Mouse (Mus musculus) bone marrow macrophage, adult 2 months (primary cell): ENCODE results near the gene Trim72. TPM values are rescaled to one million over a fixed set of nuclear protein-coding genes. Genes with fewer than 3 reads are reported as not detected.

Source experiments
- H3K27ac ChIP-seq: 2 replicates; pipeline ENCODE4 v1.5.1; 2012; ENCODE audit warnings: low read depth, low read length; ENCODE audit not compliant: insufficient read depth
- H3K4me1 ChIP-seq: 2 replicates; pipeline ENCODE4 v1.6.1; 2012; ENCODE audit warnings: low read length; ENCODE audit not compliant: control insufficient read depth, insufficient read depth
- H3K4me3 ChIP-seq: 2 replicates; pipeline ENCODE4 v1.5.1; 2012; ENCODE audit warnings: mild to moderate bottlenecking, low read length, moderate library complexity; ENCODE audit not compliant: insufficient read depth
- CTCF ChIP-seq: IDR thresholded peaks from 2 replicates; pipeline ENCODE4 v1.5.1; 2012; ENCODE audit warnings: low read depth, mild to moderate bottlenecking, low read length, moderate library complexity
- POLR2A ChIP-seq: IDR thresholded peaks from 2 replicates; pipeline ENCODE4 v1.6.1; 2012; ENCODE audit warnings: mild to moderate bottlenecking, low read depth, low read length, borderline replicate concordance
- polyA plus RNA-seq: library from polyadenylated mRNA; stranded (reverse); fragments of >200 nt; gene quantifications from 2 replicates; pipeline ENCODE4 v1.2.4, GENCODE M21; 2012; ENCODE audit not compliant: missing spikeins, insufficient read depth, insufficient read length

Gene Trim72
- polyA plus RNA-seq, 1 experiment, result not detected

DNA sequence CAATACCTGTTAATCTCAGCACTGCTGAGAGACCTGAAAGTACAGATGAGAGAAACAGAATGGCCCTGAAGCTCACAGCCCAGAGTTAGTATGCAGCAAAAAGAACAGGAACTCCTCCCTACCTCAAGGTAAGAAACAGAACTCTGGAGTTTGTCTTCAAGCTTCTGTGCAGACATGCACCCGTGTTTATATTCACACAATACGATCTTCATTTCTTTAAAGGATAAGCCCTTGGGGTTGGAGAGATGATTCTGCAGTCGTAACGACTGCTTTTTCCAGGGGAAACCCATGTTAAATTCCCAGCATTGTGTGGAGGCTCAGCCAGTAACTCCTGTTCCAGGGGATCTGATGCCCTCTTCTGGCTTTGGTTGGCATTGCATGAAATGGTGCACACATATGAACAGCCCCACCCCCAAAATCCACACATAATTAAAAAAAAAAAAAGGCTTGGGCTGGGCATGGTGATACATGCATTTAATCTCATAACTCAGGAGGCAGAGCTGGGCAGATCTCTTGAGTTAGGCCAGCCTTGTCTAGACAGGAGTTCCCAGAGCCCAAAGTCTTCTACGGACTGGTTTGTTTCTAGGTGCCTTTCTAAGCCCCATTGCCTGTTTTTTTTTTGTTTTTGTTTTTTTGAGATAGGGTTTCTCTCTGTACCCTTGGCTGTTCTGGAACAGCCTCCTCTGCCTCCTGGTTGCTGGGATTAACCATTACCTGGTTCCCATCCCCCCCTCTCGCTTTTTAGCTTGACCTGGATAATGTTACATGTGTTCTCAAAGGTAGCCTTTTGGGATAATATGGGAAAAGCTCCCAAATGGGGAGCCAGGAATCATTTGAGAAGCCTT is 11.9 kb upstream of the Trim72 start:
- no peak overlapping the region for H3K27ac ChIP-seq
- H3K4me3 ChIP-seq, result peak overlapping the region; percentile 80
- TF ChIP-seq CTCF (peak; percentile 33), POLR2A (no peak)
- peaks cover 8% of the 10 kb centered on the region for H3K4me1 ChIP-seq

DNA sequence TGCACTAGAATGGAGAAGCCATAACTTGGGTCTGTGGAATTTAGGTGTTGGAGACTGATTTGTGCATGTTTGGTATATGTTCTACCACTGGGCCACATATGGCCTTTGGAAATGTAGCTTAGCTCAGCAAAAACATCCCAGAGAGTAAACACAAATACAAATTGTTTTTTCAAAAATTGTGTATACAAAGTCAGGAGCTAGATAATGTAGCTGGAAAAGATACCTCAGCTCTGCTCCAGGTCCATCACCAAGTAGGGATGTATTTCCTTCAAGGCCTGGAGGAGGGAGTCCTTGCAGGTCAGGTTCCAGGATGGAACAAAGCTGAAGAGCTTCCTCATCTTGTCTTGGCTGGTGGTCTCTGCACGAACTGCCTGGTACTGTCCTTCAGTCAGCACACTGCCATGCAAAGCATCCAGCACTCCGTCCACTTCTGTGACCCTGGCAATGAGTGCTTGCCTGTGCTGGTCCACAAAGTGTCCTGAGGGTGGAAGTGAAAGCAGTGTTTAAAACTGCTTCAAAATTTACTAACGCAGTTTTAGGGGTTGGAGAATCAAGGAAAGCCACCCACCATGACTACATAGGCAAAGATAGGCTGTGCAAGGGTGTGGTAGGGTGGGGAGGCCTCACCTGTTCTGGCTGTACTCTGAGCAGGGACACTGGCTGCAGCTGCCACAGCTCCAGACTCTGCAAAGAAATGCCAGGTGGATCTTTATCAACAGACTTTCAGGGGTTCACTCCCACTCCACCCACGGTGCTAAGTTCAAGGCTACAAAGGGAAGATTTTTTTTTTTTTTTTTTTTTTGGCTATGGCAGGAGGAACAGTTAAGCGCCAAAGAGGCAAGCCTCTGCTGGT is 11.0 kb upstream of the Trim72 start:
- Histone ChIP-seq H3K4me3 (peak overlapping the region; percentile 80), H3K4me1 (peaks cover 12% of the 10 kb centered on the region), H3K27ac (peak overlapping the region; percentile 69)
- no peak for TF ChIP-seq CTCF

DNA sequence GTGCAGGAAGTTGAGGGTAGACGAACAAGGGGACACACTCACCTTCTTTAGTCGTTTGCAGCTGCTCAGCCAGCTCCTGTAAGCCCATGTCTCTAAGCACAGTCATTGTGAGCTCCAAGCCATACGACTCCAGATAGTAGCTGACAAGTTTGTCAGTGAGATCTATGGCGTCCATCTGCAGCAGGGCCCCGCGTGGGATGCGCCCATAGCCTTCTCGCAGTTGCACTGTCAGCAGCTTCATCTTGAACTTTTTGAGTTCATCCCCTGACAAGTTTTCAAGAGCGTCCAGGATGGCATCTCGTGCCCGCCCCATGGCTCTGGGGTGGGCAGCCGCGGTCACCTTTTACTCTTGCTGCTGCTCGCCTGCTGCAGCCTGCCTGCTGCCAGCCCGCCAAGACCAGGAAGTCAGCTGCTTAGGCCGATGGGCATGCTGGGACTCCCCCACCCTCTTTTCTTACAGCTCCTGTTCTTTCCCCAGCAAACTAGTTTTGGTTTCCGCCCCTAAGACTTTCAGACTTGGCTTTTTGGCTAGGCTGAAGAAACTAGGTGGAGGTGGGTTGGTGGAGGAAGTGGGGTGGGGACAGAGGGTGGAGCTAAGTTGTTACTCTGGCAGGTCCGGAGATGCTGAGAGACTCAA is 10.3 kb upstream of the Trim72 start, which contains the start of gene Pycard:
Pycard (minus strand) TSS at position 527 of the 637 bp plus-strand sequence.
- Histone ChIP-seq H3K4me1 (peaks cover 17% of the 10 kb centered on the region), H3K27ac (peak within 1 kb of the TSS; percentile 69), H3K4me3 (peak within 1 kb of the TSS; percentile 80)
- TF ChIP-seq CTCF, result no peak
- no peak for TF ChIP-seq POLR2A

DNA sequence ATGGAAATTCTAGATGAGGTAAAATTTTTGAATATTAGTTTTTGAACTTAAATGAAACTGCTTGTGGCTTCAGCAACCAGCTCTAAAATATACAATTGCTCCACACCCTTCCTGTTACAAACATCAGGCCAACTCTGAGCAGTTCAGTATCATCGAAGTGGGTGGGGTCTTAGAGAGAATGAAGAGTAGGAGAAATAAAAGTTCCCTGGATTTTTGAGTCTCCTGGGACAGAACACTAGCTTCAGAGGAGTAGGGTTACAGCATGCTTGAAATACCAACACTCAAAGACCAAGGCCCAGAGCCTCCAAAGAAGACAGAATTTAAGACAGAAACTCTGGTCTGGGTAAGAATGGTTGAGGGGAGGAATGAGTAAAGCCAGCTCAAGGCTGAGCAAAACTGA is 4.3 kb upstream of the Trim72 start:
- H3K4me1 ChIP-seq, result peaks cover 29% of the 10 kb centered on the region
- TF ChIP-seq CTCF (no peak), POLR2A (no peak)
- H3K27ac ChIP-seq, result no peak overlapping the region
- no peak overlapping the region for H3K4me3 ChIP-seq

DNA sequence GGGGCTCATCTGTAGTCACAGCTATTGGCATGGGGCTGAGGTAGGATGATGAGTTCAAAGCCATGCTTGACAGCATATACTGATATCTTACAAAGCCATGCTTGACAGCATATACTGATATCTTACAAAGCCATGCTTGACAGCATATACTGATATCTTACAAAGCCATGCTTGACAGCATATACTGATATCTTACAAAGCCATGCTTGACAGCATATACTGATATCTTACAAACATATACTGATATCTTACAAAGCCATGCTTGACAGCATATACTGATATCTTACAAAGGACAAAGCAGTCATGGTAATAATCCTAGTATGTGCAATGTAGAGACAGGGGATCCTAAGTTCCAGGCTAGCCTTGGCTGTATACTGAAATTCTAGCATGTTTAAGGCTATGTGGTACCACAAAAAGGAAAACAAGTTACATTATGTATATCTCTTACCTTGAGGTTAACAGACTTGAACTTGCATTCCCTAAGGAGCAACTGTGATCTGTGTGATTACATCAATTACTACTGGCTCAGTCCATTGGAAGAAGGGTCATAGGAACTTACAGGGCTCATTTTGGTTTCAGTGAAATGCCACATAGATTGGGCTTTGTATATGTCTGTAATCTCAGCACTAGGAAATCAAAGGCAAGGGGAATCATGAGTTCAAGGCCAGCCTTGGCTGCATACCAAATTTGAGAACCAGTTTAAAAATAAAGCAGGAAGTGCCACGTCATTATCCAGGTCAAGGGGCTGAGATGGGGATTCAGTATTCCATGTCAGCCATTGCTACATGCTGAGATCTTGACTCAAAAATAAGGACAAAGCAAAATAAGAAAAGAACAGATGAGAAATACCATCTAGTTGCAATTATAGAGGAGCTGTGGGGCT is 3.4 kb upstream of the Trim72 start:
- Histone ChIP-seq H3K27ac (no peak overlapping the region), H3K4me3 (no peak overlapping the region), H3K4me1 (peaks cover 29% of the 10 kb centered on the region)
- TF ChIP-seq POLR2A, result no peak
- no peak for TF ChIP-seq CTCF

DNA sequence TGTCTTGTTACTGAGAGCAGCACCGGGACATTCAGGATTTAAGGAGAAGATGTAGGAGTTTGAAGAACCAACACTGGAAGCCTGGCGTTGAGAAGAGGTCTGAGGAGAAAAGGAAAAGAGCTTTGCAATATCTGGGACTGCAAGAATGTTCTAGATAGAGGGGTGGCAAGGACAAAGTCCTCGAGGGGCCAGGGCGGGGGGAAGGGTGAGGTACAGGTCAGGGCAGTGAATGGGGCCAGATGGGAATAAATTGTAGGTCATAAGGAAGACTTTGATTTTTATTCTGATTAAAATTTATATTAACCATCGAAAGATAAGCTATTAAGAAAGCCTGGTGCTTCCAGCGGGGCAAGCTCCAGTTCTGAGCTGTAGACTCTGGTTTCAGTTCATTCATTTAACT is 651 bp upstream of the Trim72 start:
- Histone ChIP-seq H3K27ac (no peak overlapping the region), H3K4me1 (peaks cover 26% of the 10 kb centered on the region), H3K4me3 (no peak overlapping the region)
- no peak for TF ChIP-seq CTCF
- no peak for TF ChIP-seq POLR2A

DNA sequence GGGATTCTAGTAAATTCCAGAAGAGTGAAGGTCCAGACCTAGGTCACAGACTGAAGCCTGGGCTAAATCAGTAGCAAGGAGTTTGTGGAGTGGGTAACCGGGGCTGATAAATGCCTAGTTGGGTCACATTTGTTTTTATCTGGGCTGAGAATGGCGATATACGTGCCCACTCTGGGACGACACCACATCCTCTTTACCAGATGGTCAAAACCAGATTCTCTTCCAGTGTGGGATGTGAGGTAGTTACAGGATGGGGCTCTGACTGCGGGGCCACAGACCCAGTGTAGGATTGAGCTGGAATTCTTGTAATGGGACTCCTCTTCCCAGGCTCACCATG is 369 bp downstream of the Trim72 start:
- H3K27ac ChIP-seq, result no peak overlapping the region

DNA sequence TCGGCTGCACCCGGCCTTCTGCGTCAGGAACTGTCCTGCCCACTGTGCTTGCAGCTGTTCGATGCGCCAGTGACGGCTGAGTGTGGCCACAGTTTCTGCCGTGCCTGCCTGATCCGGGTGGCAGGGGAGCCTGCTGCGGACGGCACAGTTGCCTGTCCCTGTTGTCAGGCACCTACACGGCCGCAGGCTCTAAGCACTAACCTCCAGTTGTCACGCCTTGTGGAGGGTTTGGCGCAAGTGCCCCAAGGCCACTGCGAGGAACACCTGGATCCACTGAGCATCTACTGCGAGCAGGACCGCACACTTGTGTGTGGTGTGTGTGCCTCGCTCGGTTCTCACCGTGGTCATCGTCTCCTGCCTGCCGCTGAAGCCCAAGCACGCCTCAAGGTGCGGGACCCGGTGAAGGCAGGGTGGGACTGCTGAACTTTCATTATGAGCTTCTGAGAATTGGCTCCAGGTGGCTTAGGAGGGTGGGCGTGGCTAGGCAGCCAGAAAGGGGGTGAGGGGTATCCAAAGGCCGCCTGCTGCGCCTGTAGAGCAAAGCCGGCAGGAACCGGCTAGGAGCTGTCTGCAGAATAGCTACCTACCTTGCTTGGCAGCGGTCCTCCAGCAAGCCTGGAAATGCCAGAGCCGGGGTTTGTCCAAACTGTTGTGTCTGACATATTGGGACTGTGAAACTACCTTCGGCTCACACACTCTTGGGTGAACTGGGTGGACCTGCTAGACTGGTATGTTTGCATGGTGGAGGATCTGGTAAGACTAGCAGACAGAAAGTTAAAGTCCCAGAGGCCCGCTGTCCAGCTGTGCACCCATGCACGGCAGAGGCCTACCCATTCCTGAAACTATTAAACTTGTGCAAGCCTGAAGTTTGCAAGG is 976 bp downstream of the Trim72 start:
- Histone ChIP-seq H3K4me1 (peaks cover 18% of the 10 kb centered on the region), H3K4me3 (no peak overlapping the region), H3K27ac (no peak overlapping the region)
- no peak for TF ChIP-seq POLR2A
- TF ChIP-seq CTCF, result no peak

More for the DNA sequence above, 369 bp downstream of the Trim72 start:
- TF ChIP-seq POLR2A (no peak), CTCF (no peak)
- Histone ChIP-seq H3K4me3 (no peak overlapping the region), H3K4me1 (peaks cover 22% of the 10 kb centered on the region)
